Comparison of ENCODE assay signal across 8 mouse cellular contexts in genomic region chr4:43381408-43382154, GRCm38 (mm10). TPM values are rescaled to one million over a fixed set of nuclear protein-coding genes. Genes with fewer than 3 reads are reported as not detected.
DNase-seq lines count a peak whose midpoint lies in the region; ATAC-seq lines count a peak whose summit lies in the region.

Gene Rusc2, plus strand, starts transcription at chr4:43381979.

- no peaks in the 10 kb centered on the region for H3K9me3 ChIP-seq in midbrain, embryonic 10.5 days (replicated peaks)

- peaks cover 25% of the 10 kb centered on the region for H3K27me3 ChIP-seq in midbrain, embryonic 10.5 days (ENCODE audit: low read depth, poor library complexity, severe bottlenecking)

- H3K4me1 ChIP-seq in midbrain, embryonic 10.5 days, result peaks cover 25% of the 10 kb centered on the region

- 1% methylated on average over 63 of the region's 63 CpGs for WGBS in midbrain, embryonic 10.5 days

- peak within 1 kb of the TSS; percentile 87 for H3K27ac ChIP-seq in midbrain, embryonic 10.5 days (replicated peaks)

- peak within 1 kb of the TSS; percentile 82 for H3K4me3 ChIP-seq in midbrain, embryonic 10.5 days

- no peaks in the 10 kb centered on the region for H3K36me3 ChIP-seq in midbrain, embryonic 10.5 days

- intact Hi-C loops in left cerebral cortex, postnatal 4 days (cut with DNase I), result no loop called here

- peak; percentile 93 for DNase-seq in adrenal gland, postnatal 10 days
- peak; percentile 78 for DNase-seq in embryo, embryonic 9.5 days (ENCODE audit: extremely low spot score)
- DNase-seq in kidney, adult 11 months, result peak; percentile 85
- peak; percentile 91 for DNase-seq in left cerebral cortex, postnatal 4 days
- peak; percentile 85 for DNase-seq in midbrain, embryonic 10.5 days (ENCODE audit: low spot score)
- DNase-seq in right cerebral cortex, postnatal 4 days, result peak; percentile 97

- ATAC-seq in granulocyte monocyte progenitor cell, adult 5-6 weeks (replicated peaks; ENCODE audit: poor library complexity, severe bottlenecking), result peak; percentile 90
- ATAC-seq in activated CD4-positive, CD25-positive, alpha-beta regulatory T cell, adult 4 months, result no peak

RNA-seq across cellular contexts. Expression of gene Rusc2, which starts in this region (rescaled TPM):
- 10 to 100 TPM; 29.9 to 32.1 TPM for total RNA-seq in adrenal gland, postnatal 10 days (2021)
- 1.3 and 2.9 TPM in 2 replicates for total RNA-seq in granulocyte monocyte progenitor cell, adult 5-6 weeks (2014; fragmentation: Nextera tagmentation)
- total RNA-seq in granulocyte monocyte progenitor cell, adult 5-6 weeks (2017), result 1.7 and 1.9 TPM in 2 replicates
- 100 to 1,000 TPM; 185 to 188 TPM for total RNA-seq in left cerebral cortex, postnatal 4 days (2021)
- polyA plus RNA-seq in midbrain, embryonic 10.5 days (2016; fragmentation: Nextera tagmentation; extraction: Ambion mirVana), result 10.5 and 18.1 TPM in 2 replicates
- not detected for polyA plus RNA-seq in activated CD4-positive, CD25-positive, alpha-beta regulatory T cell, adult 4 months (2017; shearing (Covaris generic))

Comparison
In these comparisons a context has a peak if more than half of its experiments do, and no peak if none do; other contexts are left out.
1. RNA of gene Rusc2 (total RNA-seq): 185 to 188 TPM in left cerebral cortex, postnatal 4 days and 29.9 to 32.1 TPM in adrenal gland, postnatal 10 days; 1.3 to 2.9 TPM in granulocyte monocyte progenitor cell, adult 5-6 weeks; every median in the first group is over 4 times any median in the second.
2. RNA of gene Rusc2 (total RNA-seq): 185 to 188 TPM in left cerebral cortex, postnatal 4 days; 29.9 to 32.1 TPM in adrenal gland, postnatal 10 days; every median in the first group is over 4 times any median in the second.
3. RNA of gene Rusc2 (polyA plus RNA-seq): 10.5 to 18.1 TPM in midbrain, embryonic 10.5 days; not detected in activated CD4-positive, CD25-positive, alpha-beta regulatory T cell, adult 4 months; every median in the first group is over 10 times any median in the second.
4. Peak in every context shown above with its lines, with median percentiles within 50 percentile points of each other: DNase-seq.